Mouse (Mus musculus) stomach, embryonic 15.5 days (tissue): ENCODE measurements around the gene Ly6g. TPM values are rescaled to one million over a fixed set of nuclear protein-coding genes. Genes with fewer than 3 reads are reported as not detected.
"Not testable (repeated sequence)": the region's sequence is repeated elsewhere in the genome, so short reads cannot be mapped to it uniquely, and the experiment has no call there.

Experiments
- ATAC-seq: fragments of 200-750 bp; cut with Nextera tagmentation; 2 replicates; pipeline ENCODE4 v1.8.0; 2017; ENCODE audit warnings: low read depth, moderate number of reproducible peaks, moderate TSS enrichment; ENCODE audit not compliant: insufficient read depth, low FRiP score
- H3K27ac ChIP-seq: fragments of 300-500 bp; sonication (generic); 2 replicates; pipeline ENCODE4 v1.5.1; 2015; ENCODE audit warnings: mild to moderate bottlenecking, inconsistent platforms
- H3K27me3 ChIP-seq: fragments of 300-500 bp; sonication (generic); replicated peaks from 2 replicates; pipeline ENCODE4 v1.6.1; 2015; ENCODE audit warnings: inconsistent platforms
- H3K36me3 ChIP-seq: fragments of 300-500 bp; sonication (generic); 2 replicates; pipeline ENCODE4 v1.6.1; 2015; ENCODE audit warnings: inconsistent platforms
- H3K4me1 ChIP-seq: fragments of 300-500 bp; sonication (generic); 2 replicates; pipeline ENCODE4 v1.6.1; 2015; ENCODE audit warnings: inconsistent platforms
- H3K4me2 ChIP-seq: fragments of 300-500 bp; sonication (generic); 2 replicates; pipeline ENCODE4 v1.6.1; 2015; ENCODE audit warnings: mild to moderate bottlenecking, inconsistent platforms
- H3K4me3 ChIP-seq: fragments of 300-500 bp; sonication (generic); replicated peaks from 2 replicates; pipeline ENCODE4 v1.5.1; 2015; ENCODE audit warnings: inconsistent platforms
- H3K9ac ChIP-seq: fragments of 300-500 bp; sonication (generic); 2 replicates; pipeline ENCODE4 v1.6.1; 2015; ENCODE audit warnings: inconsistent platforms
- H3K9me3 ChIP-seq: fragments of 300-500 bp; sonication (generic); 2 replicates; pipeline ENCODE4 v1.6.1; 2016; ENCODE audit warnings: inconsistent platforms
- WGBS: fragments of 180-500 bp; shearing (Covaris S2); methylation state at CpG from one replicate; pipeline ENCODE4 v1.1.7; 2015; 5-methylcytosine and 5-hydroxymethylcytosine counted together
- polyA plus RNA-seq: library from polyadenylated mRNA; unstranded; fragments of >200 nt; fragmentation: Nextera tagmentation; extraction: Ambion mirVana; gene quantifications from 2 replicates; pipeline ENCODE4 v1.2.1, GENCODE M21; 2015

Ly6g gene
- polyA plus RNA-seq, 1 experiment from 2014 or later: 1.1 TPM

GRCm38 (mm10) chr15:75153087-75153486 is 2.0 kb upstream of the Ly6g start:
- H3K36me3 ChIP-seq: no peaks in the 10 kb centered on the region
- H3K4me3 ChIP-seq: no peak overlapping the region
- no peaks in the 10 kb centered on the region for H3K4me1 ChIP-seq
- H3K4me2 ChIP-seq: no peak overlapping the region
- H3K9me3 ChIP-seq: no peaks in the 10 kb centered on the region
- no peak overlapping the region for H3K27ac ChIP-seq
- no peaks in the 10 kb centered on the region for H3K27me3 ChIP-seq
- ATAC-seq: no peak
- no peak overlapping the region for H3K9ac ChIP-seq

- Histone ChIP-seq H3K36me3 (no peaks in the 10 kb centered on the region), H3K4me2 (no peak overlapping the region), H3K27ac (no peak overlapping the region), H3K4me3 (no peak overlapping the region), H3K9me3 (no peaks in the 10 kb centered on the region), H3K27me3 (no peaks in the 10 kb centered on the region), H3K4me1 (no peaks in the 10 kb centered on the region), H3K9ac (no peak overlapping the region)
- WGBS: 35% methylated on average over 1 of the region's 1 CpGs
- no peak for ATAC-seq
Observed at GRCm38 (mm10) chr15:75157646-75158045, 2.6 kb downstream of the Ly6g start.

DNA sequence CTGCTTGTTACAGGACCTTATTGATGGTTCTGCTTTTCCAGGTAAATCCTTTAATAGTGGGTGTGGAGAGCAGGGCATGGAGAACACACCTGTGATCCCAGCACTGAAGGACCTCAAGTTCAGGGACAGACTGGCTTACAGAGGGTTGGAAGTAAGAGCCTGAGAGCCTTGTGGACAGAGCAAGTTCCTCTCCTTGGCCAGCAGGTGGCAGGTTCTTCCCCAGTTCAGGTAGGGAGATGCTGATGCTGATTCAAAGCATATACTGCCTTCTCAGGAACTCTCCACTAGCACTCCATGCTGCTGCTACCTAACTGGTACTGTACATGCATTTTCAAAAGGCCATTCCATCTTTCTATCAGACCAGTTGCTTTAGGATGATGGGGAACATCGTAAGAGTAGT is 20.5 kb downstream of the Ly6g start:
- Histone ChIP-seq H3K27me3 (no peaks in the 10 kb centered on the region), H3K4me3 (no peak overlapping the region), H3K9ac (no peak overlapping the region), H3K36me3 (no peaks in the 10 kb centered on the region), H3K9me3 (no peaks in the 10 kb centered on the region), H3K4me2 (no peak overlapping the region), H3K4me1 (no peaks in the 10 kb centered on the region), H3K27ac (no peak overlapping the region)
- 50% methylated on average over 1 of the region's 1 CpGs for WGBS
- ATAC-seq: no peak

DNA sequence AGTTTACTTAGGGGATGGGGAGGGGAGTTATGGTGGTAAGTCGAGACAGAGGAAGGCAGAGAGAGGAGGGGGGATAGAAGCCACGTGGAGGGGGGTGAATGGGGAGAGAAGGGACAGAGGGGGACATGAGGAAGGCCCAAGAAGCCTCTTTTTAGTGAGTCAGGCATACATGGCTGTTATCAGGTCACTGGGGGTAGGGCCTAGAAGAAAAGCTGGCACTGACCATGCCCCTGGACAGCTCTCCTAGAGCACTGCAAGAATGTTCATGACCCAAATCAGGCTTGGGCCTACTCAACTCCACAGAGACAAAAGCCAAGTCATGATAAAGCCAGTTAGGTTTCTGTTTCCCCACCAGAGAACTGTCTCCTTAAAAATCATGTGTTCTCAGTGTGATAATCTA is 31.3 kb downstream of the Ly6g start:
- Histone ChIP-seq H3K27me3 (no peaks in the 10 kb centered on the region), H3K27ac (no peak overlapping the region), H3K9me3 (no peaks in the 10 kb centered on the region), H3K4me1 (no peaks in the 10 kb centered on the region), H3K36me3 (no peaks in the 10 kb centered on the region), H3K4me2 (no peak overlapping the region), H3K4me3 (no peak overlapping the region), H3K9ac (no peak overlapping the region)
- ATAC-seq: no peak
- 29% methylated on average over 2 of the region's 2 CpGs for WGBS

DNA sequence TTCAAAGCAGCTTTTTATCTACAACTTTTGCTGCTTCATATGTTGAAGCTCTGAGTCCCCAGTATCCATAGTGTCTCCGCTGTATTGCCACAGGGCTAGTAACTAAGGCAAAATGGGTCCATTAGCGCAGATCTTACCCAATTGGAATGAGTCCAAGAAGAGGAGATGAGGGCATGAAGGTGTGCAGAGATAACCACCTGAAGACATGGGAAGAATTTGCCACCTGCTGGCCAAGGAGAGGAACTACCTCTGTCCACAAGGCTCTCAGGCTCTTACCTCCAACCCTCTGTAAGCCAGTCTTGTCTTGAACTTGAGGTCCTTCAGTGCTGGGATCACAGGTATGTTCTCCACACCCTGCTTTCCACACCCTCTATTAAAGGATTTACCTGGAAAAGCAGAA is 34.1 kb downstream of the Ly6g start:
- no peaks in the 10 kb centered on the region for H3K4me1 ChIP-seq
- no peaks in the 10 kb centered on the region for H3K9me3 ChIP-seq
- no peaks in the 10 kb centered on the region for H3K36me3 ChIP-seq
- WGBS: 63% methylated on average over 2 of the region's 2 CpGs
- no peak overlapping the region for H3K4me2 ChIP-seq
- no peak overlapping the region for H3K27ac ChIP-seq
- no peaks in the 10 kb centered on the region for H3K27me3 ChIP-seq
- H3K4me3 ChIP-seq: no peak overlapping the region
- H3K9ac ChIP-seq: no peak overlapping the region
- ATAC-seq: no peak

DNA sequence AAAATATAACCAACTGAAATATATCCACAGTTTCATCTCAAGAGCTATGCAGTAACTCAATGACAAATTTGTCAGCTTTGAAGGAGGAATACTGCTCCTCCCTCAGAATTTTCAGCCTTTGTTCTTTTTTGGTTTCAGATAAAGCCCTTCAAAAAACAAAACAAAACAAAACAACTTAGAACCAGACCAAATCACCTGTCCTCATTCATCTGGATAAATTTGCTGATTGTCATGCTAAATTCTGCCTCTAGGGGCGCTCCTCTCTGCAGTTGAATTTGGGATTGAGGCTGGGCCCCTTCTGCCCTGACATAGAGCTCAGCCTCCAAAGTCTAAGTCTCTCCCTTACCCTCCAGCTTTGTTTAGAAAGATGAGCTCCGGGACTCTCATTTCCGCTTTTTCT is 35.5 kb downstream of the Ly6g start:
- not testable (repeated sequence) for H3K9ac ChIP-seq

More for the DNA sequence above, 35.5 kb downstream of the Ly6g start:
- not testable (repeated sequence) for H3K4me2 ChIP-seq, H3K4me1 ChIP-seq, H3K4me3 ChIP-seq, H3K36me3 ChIP-seq, ATAC-seq, H3K27me3 ChIP-seq, H3K27ac ChIP-seq, H3K9me3 ChIP-seq
- WGBS: 0% methylated on average over 1 of the region's 3 CpGs

Other genes starting within 250 kb of the Ly6g start
- gene Ly6i, start 171.8 kb upstream of the Ly6g start, polyA plus RNA-seq: 0.37 TPM in 1 of 2 replicates, not detected in the other
- gene Ly6a, start 157.2 kb upstream of the Ly6g start, polyA plus RNA-seq: 8.3 and 8.9 TPM in 2 replicates
- 17.8 and 19.4 TPM in 2 replicates for gene Ly6c1, start 106.4 kb upstream of the Ly6g start, polyA plus RNA-seq
- 7.2 and 10.0 TPM in 2 replicates for gene Ly6c2, start 43.3 kb upstream of the Ly6g start, polyA plus RNA-seq
- gene BC025446, start 61.1 kb downstream of the Ly6g start, polyA plus RNA-seq: 6.3 and 10.5 TPM in 2 replicates
- gene Ly6f, start 113.2 kb downstream of the Ly6g start, polyA plus RNA-seq: 0.17 TPM in 1 of 2 replicates, not detected in the other